Mouse (Mus musculus) bone marrow macrophage, adult 2 months (primary cell): ENCODE measurements around the gene Ssna1.

Experiments
- CTCF ChIP-seq: IDR thresholded peaks from 2 replicates; pipeline ENCODE4 v1.5.1; 2012; ENCODE audit warnings: low read depth, mild to moderate bottlenecking, low read length, moderate library complexity
- POLR2A ChIP-seq: IDR thresholded peaks from 2 replicates; pipeline ENCODE4 v1.6.1; 2012; ENCODE audit warnings: mild to moderate bottlenecking, low read depth, low read length, borderline replicate concordance

GRCm38 (mm10) chr2:25271827-25272511, at the start of gene Ssna1, which contains the start of gene Anapc2:
- TF ChIP-seq POLR2A (peak; percentile 39; the same call in 1 of the 2 replicates), CTCF (no peak)
